Mouse (Mus musculus): ENCODE data around the gene Fat3. TPM values are rescaled to one million over a fixed set of nuclear protein-coding genes. Genes with fewer than 3 reads are reported as not detected.

The Fat3 gene
- polyA plus RNA-seq, 1 experiment from 2014 or later, result 0.54 TPM

- H3K4me2 ChIP-seq (ENCODE audit: low read depth, low read length), result no peak overlapping the region
- no peaks in the 10 kb centered on the region for H3K9me3 ChIP-seq (ENCODE audit: control insufficient read depth, low read length)
- H3K4me1 ChIP-seq (replicated peaks; ENCODE audit: control insufficient read depth, insufficient read depth, low read length), result peaks cover 5% of the 10 kb centered on the region; the same call in 1 of the 2 replicates
- no peaks in the 10 kb centered on the region for H3K27me3 ChIP-seq (ENCODE audit: control insufficient read depth, insufficient read depth, low read depth, low read length)
- 17% methylated on average over 1 of the region's 1 CpGs for WGBS
- H3K36me3 ChIP-seq (ENCODE audit: control insufficient read depth, insufficient read depth, low read length), result no peaks in the 10 kb centered on the region
- no peak overlapping the region for H3K4me3 ChIP-seq (ENCODE audit: low read length)
- no peak overlapping the region for H3K27ac ChIP-seq (ENCODE audit: low read length)
- no peak overlapping the region for H3K9ac ChIP-seq (ENCODE audit: low read length)
- no peak for ATAC-seq (ENCODE audit: low read depth)
Observed at GRCm38 (mm10) chr9:16213324-16213723, 287.8 kb downstream of the Fat3 start.

- 56% methylated on average over 3 of the region's 3 CpGs for WGBS
Observed at GRCm38 (mm10) chr9:16212628-16213027, 288.5 kb downstream of the Fat3 start.

GRCm38 (mm10) chr9:16212163-16212562 is 288.9 kb downstream of the Fat3 start:
- Histone ChIP-seq H3K27me3 (ENCODE audit: control insufficient read depth, insufficient read depth, low read depth, low read length) (no peaks in the 10 kb centered on the region), H3K27ac (ENCODE audit: low read length) (no peak overlapping the region), H3K9me3 (ENCODE audit: control insufficient read depth, low read length) (no peaks in the 10 kb centered on the region), H3K4me2 (ENCODE audit: low read depth, low read length) (no peak overlapping the region), H3K4me3 (ENCODE audit: low read length) (no peak overlapping the region), H3K4me1 (replicated peaks; ENCODE audit: control insufficient read depth, insufficient read depth, low read length) (peaks cover 5% of the 10 kb centered on the region; the same call in 1 of the 2 replicates), H3K9ac (ENCODE audit: low read length) (no peak overlapping the region), H3K36me3 (ENCODE audit: control insufficient read depth, insufficient read depth, low read length) (no peaks in the 10 kb centered on the region)
- ATAC-seq (ENCODE audit: low read depth), result no peak
- WGBS, result 71% methylated on average over 4 of the region's 4 CpGs

More at GRCm38 (mm10) chr9:16212628-16213027, 288.5 kb downstream of the Fat3 start:
- no peak for ATAC-seq (ENCODE audit: low read depth)
- H3K4me3 ChIP-seq (ENCODE audit: low read length), result no peak overlapping the region
- no peak overlapping the region for H3K27ac ChIP-seq (ENCODE audit: low read length)
- H3K4me1 ChIP-seq (replicated peaks; ENCODE audit: control insufficient read depth, insufficient read depth, low read length), result peaks cover 5% of the 10 kb centered on the region; the same call in 1 of the 2 replicates
- no peaks in the 10 kb centered on the region for H3K36me3 ChIP-seq (ENCODE audit: control insufficient read depth, insufficient read depth, low read length)
- no peak overlapping the region for H3K4me2 ChIP-seq (ENCODE audit: low read depth, low read length)
- H3K9me3 ChIP-seq (ENCODE audit: control insufficient read depth, low read length), result no peaks in the 10 kb centered on the region
- H3K27me3 ChIP-seq (ENCODE audit: control insufficient read depth, insufficient read depth, low read depth, low read length), result no peaks in the 10 kb centered on the region
- no peak overlapping the region for H3K9ac ChIP-seq (ENCODE audit: low read length)

GRCm38 (mm10) chr9:16211468-16211867 is 289.6 kb downstream of the Fat3 start:
- H3K9ac ChIP-seq (ENCODE audit: low read length), result no peak overlapping the region
- WGBS, result 58% methylated on average over 3 of the region's 3 CpGs
- no peak overlapping the region for H3K4me3 ChIP-seq (ENCODE audit: low read length)
- no peak overlapping the region for H3K4me2 ChIP-seq (ENCODE audit: low read depth, low read length)
- no peak overlapping the region for H3K27ac ChIP-seq (ENCODE audit: low read length)
- H3K4me1 ChIP-seq (replicated peaks; ENCODE audit: control insufficient read depth, insufficient read depth, low read length), result peaks cover 5% of the 10 kb centered on the region; the same call in 1 of the 2 replicates
- H3K27me3 ChIP-seq (ENCODE audit: control insufficient read depth, insufficient read depth, low read depth, low read length), result no peaks in the 10 kb centered on the region
- no peaks in the 10 kb centered on the region for H3K9me3 ChIP-seq (ENCODE audit: control insufficient read depth, low read length)
- H3K36me3 ChIP-seq (ENCODE audit: control insufficient read depth, insufficient read depth, low read length), result no peaks in the 10 kb centered on the region
- no peak for ATAC-seq (ENCODE audit: low read depth)

GRCm38 (mm10) chr9:16202296-16202695 is 298.8 kb downstream of the Fat3 start:
- H3K27ac ChIP-seq (ENCODE audit: low read length), result no peak overlapping the region
- no peak overlapping the region for H3K4me2 ChIP-seq (ENCODE audit: low read depth, low read length)
- H3K36me3 ChIP-seq (ENCODE audit: control insufficient read depth, insufficient read depth, low read length), result no peaks in the 10 kb centered on the region
- no peaks in the 10 kb centered on the region for H3K27me3 ChIP-seq (ENCODE audit: control insufficient read depth, insufficient read depth, low read depth, low read length)
- ATAC-seq (ENCODE audit: low read depth), result no peak
- H3K4me3 ChIP-seq (ENCODE audit: low read length), result no peak overlapping the region
- no peak overlapping the region for H3K9ac ChIP-seq (ENCODE audit: low read length)
- no peaks in the 10 kb centered on the region for H3K4me1 ChIP-seq (replicated peaks; ENCODE audit: control insufficient read depth, insufficient read depth, low read length)
- no peaks in the 10 kb centered on the region for H3K9me3 ChIP-seq (ENCODE audit: control insufficient read depth, low read length)
- WGBS, result 64% methylated on average over 6 of the region's 6 CpGs

GRCm38 (mm10) chr9:16200948-16201347 is 300.1 kb downstream of the Fat3 start:
- ATAC-seq (ENCODE audit: low read depth), result no peak

GRCm38 (mm10) chr9:16186461-16186860 is 314.6 kb downstream of the Fat3 start:
- no peaks in the 10 kb centered on the region for H3K9me3 ChIP-seq (ENCODE audit: control insufficient read depth, low read length)
- no peaks in the 10 kb centered on the region for H3K36me3 ChIP-seq (ENCODE audit: control insufficient read depth, insufficient read depth, low read length)
- H3K4me1 ChIP-seq (replicated peaks; ENCODE audit: control insufficient read depth, insufficient read depth, low read length), result no peaks in the 10 kb centered on the region
- no peak overlapping the region for H3K27ac ChIP-seq (ENCODE audit: low read length)
- WGBS, result 82% methylated on average over 1 of the region's 1 CpGs
- H3K4me3 ChIP-seq (ENCODE audit: low read length), result no peak overlapping the region
- no peak overlapping the region for H3K4me2 ChIP-seq (ENCODE audit: low read depth, low read length)
- no peaks in the 10 kb centered on the region for H3K27me3 ChIP-seq (ENCODE audit: control insufficient read depth, insufficient read depth, low read depth, low read length)
- no peak overlapping the region for H3K9ac ChIP-seq (ENCODE audit: low read length)
- ATAC-seq (ENCODE audit: low read depth), result no peak

More at GRCm38 (mm10) chr9:16200948-16201347, 300.1 kb downstream of the Fat3 start:
- Histone ChIP-seq H3K9me3 (ENCODE audit: control insufficient read depth, low read length) (no peaks in the 10 kb centered on the region), H3K27me3 (ENCODE audit: control insufficient read depth, insufficient read depth, low read depth, low read length) (no peaks in the 10 kb centered on the region), H3K36me3 (ENCODE audit: control insufficient read depth, insufficient read depth, low read length) (no peaks in the 10 kb centered on the region), H3K9ac (ENCODE audit: low read length) (no peak overlapping the region), H3K4me3 (ENCODE audit: low read length) (no peak overlapping the region), H3K4me2 (ENCODE audit: low read depth, low read length) (no peak overlapping the region), H3K27ac (ENCODE audit: low read length) (no peak overlapping the region), H3K4me1 (replicated peaks; ENCODE audit: control insufficient read depth, insufficient read depth, low read length) (no peaks in the 10 kb centered on the region)
- 47% methylated on average over 1 of the region's 1 CpGs for WGBS

- Histone ChIP-seq H3K9ac (ENCODE audit: low read length) (no peak overlapping the region), H3K4me1 (replicated peaks; ENCODE audit: control insufficient read depth, insufficient read depth, low read length) (no peaks in the 10 kb centered on the region), H3K36me3 (ENCODE audit: control insufficient read depth, insufficient read depth, low read length) (no peaks in the 10 kb centered on the region), H3K9me3 (ENCODE audit: control insufficient read depth, low read length) (no peaks in the 10 kb centered on the region), H3K4me3 (ENCODE audit: low read length) (no peak overlapping the region), H3K4me2 (ENCODE audit: low read depth, low read length) (no peak overlapping the region), H3K27ac (ENCODE audit: low read length) (no peak overlapping the region), H3K27me3 (ENCODE audit: control insufficient read depth, insufficient read depth, low read depth, low read length) (no peaks in the 10 kb centered on the region)
- ATAC-seq (ENCODE audit: low read depth), result no peak
- WGBS, result 66% methylated on average over 4 of the region's 4 CpGs
Observed at GRCm38 (mm10) chr9:16169238-16169637, 331.8 kb downstream of the Fat3 start.

- Histone ChIP-seq H3K9me3 (ENCODE audit: control insufficient read depth, low read length) (no peaks in the 10 kb centered on the region), H3K4me1 (replicated peaks; ENCODE audit: control insufficient read depth, insufficient read depth, low read length) (no peaks in the 10 kb centered on the region), H3K27ac (ENCODE audit: low read length) (no peak overlapping the region), H3K4me3 (ENCODE audit: low read length) (no peak overlapping the region), H3K4me2 (ENCODE audit: low read depth, low read length) (no peak overlapping the region), H3K36me3 (ENCODE audit: control insufficient read depth, insufficient read depth, low read length) (no peaks in the 10 kb centered on the region), H3K9ac (ENCODE audit: low read length) (no peak overlapping the region), H3K27me3 (ENCODE audit: control insufficient read depth, insufficient read depth, low read depth, low read length) (no peaks in the 10 kb centered on the region)
- 55% methylated on average over 2 of the region's 2 CpGs for WGBS
- no peak for ATAC-seq (ENCODE audit: low read depth)
Observed at GRCm38 (mm10) chr9:16168051-16168450, 333.0 kb downstream of the Fat3 start.

GRCm38 (mm10) chr9:16159366-16159765 is 341.7 kb downstream of the Fat3 start:
- no peak overlapping the region for H3K9ac ChIP-seq (ENCODE audit: low read length)
- H3K27me3 ChIP-seq (ENCODE audit: control insufficient read depth, insufficient read depth, low read depth, low read length), result no peaks in the 10 kb centered on the region
- no peak overlapping the region for H3K27ac ChIP-seq (ENCODE audit: low read length)
- H3K4me2 ChIP-seq (ENCODE audit: low read depth, low read length), result no peak overlapping the region
- no peaks in the 10 kb centered on the region for H3K4me1 ChIP-seq (replicated peaks; ENCODE audit: control insufficient read depth, insufficient read depth, low read length)
- 92% methylated on average over 5 of the region's 5 CpGs for WGBS
- no peak for ATAC-seq (ENCODE audit: low read depth)
- H3K4me3 ChIP-seq (ENCODE audit: low read length), result no peak overlapping the region
- H3K9me3 ChIP-seq (ENCODE audit: control insufficient read depth, low read length), result no peaks in the 10 kb centered on the region
- H3K36me3 ChIP-seq (ENCODE audit: control insufficient read depth, insufficient read depth, low read length), result no peaks in the 10 kb centered on the region
